Mouse (Mus musculus) adrenal gland, adult (tissue): ENCODE results near the gene Borcs6.

Source experiments
- DNase-seq, 2 experiments: peaks; one replicate each; pipeline ENCODE4 v3.0.0; 2022 to 2023; ENCODE audit warnings: low spot score in 1 of 2; ENCODE audit not compliant: inconsistent age in 2 of 2

The Borcs6 gene

DNA sequence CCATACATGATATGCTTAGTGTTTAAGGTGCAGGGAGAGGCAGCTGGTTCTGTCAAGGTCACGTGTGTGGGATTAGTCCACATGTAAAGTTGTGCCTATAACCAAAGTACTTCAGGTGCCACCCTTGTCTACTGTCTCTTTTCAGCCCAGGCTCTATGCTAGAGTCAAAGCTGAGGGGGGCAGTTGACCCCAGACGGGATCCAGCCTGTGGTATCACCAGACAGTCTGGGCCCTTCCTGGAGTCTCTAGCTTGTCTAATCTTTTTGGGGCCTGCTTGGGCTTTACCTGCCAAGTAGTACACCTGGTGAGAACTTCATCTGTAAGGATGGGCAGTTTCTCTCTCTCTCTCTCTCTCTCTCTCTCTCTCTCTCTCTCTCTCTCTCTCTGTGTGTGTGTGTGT is 28.1 kb downstream of the Borcs6 start:
- DNase-seq = no peak

DNA sequence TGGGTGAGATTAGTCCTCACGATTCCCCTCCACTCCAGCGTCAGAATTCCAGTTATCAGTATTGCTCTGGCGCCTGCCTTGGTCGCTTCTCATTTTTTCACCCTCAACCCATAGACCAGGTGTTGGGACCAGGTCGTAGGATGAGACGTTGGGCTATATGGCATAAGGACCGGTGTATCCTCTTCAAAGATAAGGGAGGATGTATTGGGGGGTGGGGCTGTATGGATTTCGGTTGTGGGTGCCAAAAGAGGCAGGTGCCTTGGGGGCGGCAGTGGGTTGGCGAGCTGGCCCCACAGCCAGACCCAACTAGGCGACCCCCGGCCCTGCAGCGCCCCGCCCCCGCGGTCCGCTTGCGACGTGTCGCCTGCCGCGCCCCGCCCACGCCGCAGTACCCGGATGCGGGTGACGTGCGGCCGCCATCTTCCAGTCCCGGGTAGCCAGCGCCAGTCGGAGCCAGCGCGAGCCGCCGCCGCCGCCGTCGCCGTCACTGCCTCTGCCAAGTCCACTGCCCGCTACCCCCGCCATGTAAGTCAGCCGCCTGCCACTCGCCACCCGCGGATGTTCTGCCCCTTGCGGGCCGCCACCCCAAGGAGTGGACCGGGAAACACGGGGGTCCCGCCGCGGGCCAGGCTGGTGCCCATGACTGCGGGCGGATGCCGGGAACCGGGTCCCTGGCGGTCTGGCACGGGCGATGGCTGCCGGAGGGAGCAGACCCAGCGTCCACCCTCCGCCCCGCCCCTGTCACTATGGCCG is 28.8 kb downstream of the Borcs6 start, which contains the start of gene Vamp2:
Gene Vamp2 (plus strand): TSS at position 388 of the 753 bp plus-strand sequence.
- DNase-seq = peak; percentile 93 to 96

DNA sequence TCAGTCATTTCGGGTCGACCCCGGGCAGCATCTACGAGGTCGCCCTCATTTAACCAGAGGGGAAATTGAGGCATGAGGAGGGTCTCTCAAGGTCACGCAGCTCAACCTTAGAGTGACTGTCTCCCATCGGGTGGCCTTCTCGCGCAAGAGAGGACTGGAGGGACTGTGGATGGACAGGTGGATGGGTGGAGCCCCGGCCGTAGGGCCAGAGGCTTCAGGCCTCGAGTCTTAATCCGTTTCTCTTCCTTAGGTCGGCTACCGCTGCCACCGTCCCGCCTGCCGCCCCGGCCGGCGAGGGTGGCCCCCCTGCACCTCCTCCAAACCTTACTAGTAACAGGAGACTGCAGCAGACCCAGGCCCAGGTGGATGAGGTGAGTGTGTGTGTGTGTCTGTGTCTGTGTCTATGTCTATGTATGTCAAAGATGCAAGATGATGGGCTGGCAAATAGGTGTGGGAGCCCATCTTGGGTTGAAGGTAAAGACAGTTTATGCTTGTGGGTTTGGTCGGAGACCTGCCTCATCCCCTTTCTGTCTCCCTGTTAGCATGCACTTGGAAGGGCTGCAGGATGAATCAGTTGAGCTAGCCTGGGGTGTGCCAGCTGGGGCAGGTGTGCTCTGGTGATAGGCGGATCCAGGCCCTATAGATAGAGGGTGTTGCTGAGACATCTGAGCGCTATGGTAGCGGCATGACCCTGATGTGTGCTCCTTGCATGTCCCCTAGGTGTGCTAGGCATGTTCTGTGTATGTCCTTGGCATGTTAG is 29.5 kb downstream of the Borcs6 start:
- DNase-seq = peak; percentile 58 to 84

DNA sequence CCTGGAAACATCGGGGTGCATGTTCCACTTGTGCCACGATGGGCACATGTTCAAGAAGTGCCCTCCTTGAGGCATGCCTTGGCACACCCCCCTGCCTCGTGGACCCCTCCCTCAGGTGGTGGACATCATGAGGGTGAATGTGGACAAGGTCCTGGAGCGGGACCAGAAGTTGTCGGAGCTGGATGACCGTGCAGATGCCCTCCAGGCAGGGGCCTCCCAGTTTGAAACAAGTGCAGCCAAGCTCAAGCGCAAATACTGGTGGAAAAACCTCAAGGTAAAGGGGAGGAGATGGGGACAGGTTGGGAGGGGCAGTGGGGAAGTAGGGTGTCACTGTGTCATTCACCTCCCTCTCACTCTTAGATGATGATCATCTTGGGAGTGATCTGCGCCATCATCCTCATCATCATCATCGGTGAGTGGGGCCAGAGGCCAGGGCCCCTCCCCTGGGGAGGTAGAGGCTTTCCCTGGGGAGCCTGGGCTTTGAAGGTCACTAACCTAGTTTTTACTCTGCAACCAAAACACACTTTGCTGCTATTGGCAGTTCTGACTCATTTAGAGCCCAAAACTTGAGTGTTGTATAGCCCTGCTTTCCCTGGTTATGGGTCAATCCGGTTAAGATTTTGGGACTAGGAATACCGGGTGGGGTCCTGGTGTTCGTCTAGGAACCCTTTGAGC is 30.2 kb downstream of the Borcs6 start:
- peak; percentile 67 to 89 for DNase-seq

DNA sequence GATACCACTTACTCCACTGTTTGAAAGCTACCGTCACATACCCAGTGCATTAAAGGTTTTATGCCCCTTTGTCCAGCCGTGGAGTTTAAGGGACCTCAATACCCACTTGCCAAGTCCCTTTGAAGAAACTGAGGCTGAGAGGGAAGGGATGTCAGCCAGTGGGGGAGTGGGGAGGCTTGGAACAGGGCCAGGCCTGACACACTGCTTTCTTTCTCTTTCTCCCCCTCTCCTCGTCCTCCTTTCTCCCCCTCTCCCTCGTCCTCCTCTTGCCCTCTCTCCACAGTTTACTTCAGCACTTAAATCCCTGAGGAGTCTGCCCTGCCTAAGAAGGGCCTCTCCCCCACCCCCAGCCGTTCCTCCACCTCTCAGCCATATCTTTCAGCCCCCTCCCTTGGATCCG is 30.9 kb downstream of the Borcs6 start:
- peak in 1 of 2 experiments; percentile 16 for DNase-seq

DNA sequence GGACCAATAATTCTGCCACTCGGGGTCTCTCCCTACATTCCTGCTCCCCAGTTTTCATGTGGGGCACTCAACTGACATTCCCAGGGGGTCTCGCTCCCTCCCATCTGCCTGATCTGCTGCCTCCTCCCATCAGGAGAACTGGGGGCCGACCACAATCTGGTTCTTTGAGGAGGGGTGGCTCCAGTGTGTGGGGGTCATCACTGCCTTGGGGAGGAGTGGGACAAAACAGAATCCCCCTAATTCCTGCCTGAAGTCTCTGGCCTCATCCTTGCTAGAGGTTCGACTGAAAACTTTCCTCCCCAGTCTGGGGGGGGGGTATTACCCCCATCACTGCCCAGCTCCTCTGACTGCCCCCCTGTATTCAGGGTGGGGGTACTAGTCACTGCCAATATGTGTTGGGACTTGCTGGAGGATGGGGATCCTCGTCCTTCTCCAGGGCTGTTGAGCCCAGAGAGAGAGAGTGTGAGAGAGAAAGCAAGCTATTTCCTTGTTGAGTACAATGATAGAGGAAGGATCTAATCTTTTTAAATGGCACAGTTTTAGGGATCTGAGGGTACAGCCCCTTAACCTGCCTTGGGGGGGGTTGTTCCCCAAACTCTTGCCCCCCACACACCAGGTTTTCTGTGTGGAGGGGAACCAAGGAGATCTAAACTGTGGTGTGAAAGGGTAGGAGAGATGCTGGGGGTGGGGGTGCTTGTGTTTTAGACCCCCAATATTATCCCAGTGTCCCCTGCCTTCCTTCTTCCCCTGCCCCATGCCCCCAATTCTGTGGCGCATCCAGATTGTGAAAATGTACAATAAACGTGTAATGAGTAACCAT is 32.3 kb downstream of the Borcs6 start:
- peak; percentile 30 to 54 for DNase-seq

DNA sequence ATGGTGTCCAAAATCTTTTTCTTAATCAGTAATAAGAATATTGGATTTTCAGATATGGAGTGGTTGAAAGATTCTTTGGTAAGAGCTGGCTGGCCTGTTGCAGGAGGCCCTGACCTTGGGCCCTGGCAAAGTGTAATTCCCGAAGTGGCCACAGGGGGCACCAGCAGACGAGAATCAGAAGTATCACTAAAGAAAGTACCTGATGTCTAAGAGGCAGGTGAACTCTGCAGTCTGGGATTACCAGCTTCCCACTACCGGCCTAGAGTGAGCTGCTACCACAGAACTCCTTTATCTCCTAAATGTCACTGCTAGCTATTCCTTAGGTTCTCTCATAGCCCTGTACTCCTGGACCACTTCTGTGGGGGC is 32.9 kb downstream of the Borcs6 start:
- DNase-seq = peak; percentile 89 to 97

DNA sequence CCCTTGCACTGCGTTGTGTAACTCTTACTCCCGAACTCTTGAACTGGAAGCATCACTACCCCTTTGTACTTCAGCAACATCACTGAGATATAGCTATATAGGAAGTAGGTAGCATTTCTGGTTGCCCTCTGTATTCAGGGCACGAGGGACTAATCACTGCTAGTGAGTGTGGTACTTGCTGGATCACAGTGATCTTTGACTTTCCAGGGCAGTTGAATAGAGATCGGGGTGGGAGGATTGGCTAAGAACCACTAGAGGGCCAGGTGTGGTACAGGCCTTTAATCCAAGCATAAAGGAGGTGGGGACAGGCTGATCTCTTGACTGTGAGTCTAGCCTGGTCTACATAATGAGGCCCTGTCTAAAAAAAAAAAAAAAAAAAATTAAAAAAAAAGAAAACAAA is 33.4 kb downstream of the Borcs6 start:
- peak in 1 of 2 experiments; percentile 15 for DNase-seq

DNA sequence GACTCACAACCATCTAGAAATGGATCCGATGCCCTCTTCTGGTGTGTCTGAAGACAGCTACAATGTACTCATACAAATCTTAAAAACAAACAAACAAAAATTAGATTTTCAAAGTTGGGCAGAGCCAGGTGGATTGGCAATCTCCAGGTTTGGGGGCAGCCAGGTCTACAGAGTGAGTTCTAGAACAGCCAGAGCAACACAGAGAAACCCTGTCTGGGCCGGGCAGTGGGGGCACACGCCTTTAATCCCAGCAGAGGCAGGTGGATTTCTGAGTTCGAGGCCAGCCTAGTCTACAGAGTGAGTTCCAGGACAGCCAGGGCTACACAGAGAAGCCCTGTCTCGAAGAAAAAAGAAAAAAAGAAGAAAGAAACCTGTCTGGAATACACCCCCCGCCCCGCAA is 34.3 kb downstream of the Borcs6 start:
- DNase-seq = peak; percentile 29 to 68

DNA sequence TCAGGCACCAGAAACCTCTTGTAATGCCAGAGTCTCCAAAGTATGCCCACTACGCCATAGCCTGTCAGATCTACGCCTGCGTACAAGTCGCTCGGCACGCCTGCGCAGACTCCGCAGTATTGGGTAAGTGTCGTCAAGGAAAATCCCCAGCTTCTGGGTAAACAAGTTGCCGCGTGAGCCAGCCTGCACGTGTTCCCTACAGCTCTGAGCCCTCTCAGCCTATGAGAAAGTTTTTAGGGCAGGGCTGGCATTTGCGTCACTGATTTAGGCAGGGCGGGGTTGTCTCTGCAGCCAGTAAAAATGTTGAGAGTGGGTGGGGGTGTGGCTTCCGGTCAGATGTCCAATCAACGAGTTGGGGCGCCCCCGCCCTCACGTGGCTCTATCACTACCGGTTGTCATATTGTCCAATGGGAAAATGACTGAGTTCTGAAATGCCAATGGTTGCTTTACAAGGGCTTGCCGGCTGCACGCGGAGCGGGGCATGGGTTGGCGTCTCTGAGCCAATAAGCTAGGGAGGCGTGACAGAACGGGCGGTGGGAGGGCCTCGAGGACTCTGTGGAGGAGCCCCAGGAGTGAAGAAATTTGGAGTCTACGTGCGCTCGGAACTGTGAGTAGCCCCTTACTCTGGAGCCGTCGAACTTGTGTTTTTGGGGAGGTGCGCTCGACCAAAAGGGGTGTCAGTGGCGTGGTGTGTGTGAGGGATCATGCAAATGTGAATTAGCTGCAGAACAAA is 35.3 kb downstream of the Borcs6 start, which contains the start of gene Per1:
Gene Per1 (plus strand): TSS at position 521 of the 733 bp plus-strand sequence.
- DNase-seq = peak; percentile 100

DNA sequence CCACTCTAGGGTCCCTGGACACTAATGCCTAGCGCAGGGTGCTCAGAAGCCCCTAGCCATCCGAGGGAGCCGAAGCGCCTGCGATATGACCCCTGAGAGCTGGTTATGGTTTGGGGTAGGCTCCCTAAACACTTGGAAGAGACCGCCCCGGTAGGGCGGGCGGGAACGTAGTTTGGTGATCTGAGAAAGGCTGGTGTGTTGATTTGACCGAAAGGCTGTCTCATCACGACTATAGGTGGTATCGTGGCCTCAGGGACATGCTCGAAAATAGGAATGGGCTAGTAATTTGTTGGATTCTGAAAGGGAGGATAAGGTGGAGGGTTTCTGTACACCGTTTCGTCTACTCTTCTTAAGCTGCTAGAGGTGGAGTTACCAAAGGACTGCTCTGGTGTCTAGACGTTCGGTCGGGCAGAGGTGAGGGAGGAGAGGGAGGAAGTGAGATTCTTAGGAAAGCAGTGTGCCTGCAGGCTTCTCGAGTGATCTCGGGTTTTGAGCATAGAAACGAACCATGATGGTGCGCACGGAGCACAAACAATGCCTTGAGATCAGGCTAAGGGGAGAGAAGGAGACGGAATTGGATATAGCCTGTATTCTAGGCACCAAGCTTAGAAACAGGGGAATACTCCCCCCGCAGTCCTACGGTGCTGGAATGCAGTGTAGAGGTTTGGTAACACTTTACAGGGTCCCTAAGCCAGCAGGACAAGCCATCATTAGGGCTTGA is 36.2 kb downstream of the Borcs6 start:
- peak; percentile 63 to 88 for DNase-seq

DNA sequence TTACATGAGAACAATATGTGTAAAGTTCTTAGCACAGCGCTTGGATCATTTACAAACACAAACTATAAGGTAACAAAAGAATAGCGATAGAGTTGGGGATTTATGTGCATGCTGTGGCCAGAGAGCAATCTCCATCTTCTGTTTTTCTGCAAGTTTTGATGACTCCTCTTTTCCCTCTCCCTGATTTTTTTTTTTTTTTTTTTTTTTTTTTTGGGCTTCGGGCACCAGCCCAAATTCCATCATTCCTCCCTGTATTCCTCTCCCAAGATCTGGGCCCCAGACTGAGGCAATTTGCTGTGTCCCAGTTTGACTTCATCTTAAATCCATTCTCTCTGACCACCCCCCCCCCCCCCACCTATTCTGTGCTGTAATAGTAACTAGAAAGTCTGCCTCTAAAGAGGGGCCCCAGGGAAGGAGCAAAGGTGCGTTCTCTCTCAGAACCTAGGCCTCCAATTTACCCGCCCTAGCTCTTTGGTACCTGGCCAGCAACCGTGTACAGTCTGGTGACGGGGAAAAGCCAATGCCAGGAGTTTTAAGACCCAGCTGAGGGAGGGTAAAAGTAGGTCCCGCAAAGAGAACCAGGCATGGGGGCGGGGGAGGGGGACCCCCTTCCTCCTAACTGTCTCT is 37.0 kb downstream of the Borcs6 start:
- DNase-seq = no peak

DNA sequence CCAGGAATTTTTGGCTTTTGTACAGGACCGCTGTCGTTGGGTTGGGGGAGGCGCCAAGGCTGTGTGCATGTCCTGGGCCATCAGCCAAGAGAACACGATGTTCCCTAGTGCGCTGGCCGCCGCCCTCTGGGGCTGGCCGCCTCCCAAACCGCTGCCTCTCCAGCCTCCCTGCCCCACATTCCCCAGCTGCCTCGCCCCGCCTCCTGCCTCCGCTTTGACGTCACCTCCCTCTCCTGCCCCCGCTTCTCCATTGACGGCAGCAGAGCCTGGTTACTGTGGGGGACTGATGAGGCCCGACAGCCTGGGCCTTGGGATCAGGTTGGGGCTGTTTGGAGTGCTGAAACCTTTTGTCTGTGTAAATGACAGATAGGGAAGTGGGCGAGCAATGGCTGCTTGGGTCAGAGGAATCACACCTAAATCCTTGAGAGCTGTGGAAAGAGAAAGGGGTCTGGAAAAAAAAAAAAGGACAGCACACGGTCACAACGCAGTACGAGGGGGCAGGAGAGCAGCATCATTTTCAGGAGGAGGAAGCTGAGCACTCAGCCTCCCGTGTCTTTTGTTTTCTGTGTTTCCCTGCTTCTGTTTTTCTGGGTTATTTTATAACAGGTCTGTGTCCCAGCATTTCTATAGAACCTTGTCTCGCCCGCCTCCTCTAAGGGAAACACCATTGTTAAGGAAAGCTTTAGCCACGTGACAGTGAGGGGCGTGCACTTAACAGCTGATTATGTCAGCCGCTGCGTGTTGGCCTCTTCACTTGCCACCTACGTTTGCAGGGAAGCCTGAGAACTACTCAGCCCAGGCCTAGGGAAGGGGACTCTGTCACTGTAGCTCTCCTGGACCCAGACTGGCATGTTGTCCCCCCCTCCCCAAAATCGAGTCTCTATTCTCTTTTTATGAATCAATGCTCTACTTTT is 37.7 kb downstream of the Borcs6 start:
- peak; percentile 100 for DNase-seq

DNA sequence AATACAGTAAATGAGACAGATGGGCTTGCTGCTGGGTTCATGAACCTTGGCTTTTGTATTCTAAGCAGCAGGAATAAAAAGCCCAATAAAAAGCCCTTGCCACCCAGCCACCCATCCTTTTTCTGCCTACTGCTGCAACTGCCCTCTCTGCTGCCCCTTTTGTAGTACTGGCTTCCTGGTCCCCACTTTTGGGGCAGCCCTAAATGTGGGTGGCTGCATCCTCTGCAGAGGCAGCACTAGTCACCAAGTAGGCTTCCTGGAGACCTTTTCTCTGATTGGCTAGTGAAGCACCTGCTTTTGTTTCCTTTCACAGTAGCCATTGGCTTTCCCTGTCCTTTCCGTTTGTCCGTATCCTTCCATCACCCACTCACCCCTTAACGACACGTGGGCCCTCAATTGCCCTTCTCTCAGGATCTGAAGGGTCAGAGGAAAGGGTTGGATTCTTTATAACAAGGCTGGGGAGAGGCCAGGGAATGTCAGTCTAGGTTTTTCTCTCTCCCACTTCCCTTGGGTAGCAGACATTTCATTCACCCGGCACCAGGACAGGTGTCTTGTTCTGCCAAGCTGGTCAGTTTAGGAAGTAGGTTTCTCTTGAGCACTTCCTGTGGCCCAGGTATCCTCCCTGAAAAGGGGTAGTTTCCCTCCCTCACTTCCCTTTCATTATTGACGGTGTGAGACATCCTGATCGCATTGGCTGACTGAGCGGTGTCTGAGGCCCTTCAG is 38.7 kb downstream of the Borcs6 start:
- peak in 1 of 2 experiments; percentile 50 for DNase-seq

DNA sequence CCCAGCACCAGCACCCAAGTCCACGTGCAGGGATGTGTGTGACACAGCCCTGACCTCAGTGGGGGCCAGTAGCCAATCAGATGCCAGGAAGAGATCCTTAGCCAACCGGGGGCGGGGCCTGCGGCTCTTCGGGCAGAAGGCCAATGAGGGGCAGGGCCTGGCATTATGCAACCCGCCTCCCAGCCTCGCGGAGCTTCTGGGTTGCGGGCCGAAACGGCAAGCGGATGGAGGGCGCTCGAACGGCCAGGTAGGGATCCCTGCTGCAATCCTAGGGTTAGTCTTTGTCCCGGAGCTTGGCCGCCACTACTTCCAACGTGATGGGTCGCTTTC is 39.2 kb downstream of the Borcs6 start:
- DNase-seq = peak; percentile 99 to 100

DNA sequence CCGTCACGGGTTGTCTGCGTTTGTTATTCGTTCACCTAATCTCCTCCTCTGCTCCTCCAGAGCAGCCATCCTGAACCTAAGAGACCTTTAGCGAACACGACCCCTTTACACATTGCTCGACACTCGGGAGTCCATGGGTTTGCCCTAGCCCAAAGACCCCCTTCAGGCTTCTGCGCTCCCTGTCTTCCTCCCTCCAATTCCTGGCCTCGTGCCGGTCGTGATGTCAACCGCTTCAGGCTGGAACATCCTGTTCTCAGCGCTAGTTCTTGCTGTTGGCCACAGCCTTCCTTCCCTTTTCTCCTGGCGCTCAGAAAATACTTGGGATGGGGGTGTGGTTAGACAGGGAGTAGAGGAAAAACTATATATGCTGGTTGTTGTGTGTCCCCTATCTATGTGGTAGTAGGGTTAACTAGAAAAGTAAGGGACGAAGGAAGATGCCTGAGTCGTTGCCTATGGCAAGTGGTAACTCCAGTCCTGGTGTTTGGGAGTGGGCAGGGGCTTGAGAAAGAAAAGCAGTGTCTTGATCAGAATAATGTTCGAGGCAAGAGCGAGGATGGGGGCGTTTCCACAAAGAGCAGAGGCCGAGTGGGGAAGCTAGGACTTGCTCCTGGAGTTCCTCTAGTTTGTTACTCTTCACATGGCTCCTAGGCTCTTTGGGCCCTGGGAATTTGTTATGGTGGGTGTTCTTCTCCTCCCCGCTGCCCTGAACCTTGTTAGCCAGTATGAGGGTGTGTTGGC is 39.8 kb downstream of the Borcs6 start:
- peak; percentile 91 to 92 for DNase-seq

DNA sequence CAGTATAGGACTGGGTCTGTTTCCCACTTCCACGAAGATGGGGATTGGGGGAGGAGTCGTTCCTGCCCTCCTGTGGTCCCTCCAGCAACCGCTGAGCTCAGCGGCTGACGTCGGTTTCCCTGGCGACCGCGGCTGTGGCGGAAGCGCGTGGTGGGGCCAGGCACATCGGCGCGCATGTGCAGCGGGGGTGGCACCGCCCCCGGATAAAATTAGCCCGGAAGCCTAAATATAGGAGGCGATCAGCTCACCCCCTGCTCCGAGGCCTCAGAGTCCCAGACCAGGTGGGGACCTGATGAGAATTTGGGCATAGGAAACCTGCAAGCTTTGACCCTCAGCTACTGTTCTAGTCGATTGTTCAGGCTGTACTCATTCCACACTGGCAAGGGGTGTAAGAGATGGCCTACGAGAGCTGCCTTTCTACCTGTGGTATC is 40.4 kb downstream of the Borcs6 start:
- peak; percentile 97 to 98 for DNase-seq
